Mouse (Mus musculus): ENCODE measurements around the gene Tmem128. TPM values are rescaled to one million over a fixed set of nuclear protein-coding genes. Genes with fewer than 3 reads are reported as not detected.

Gene Tmem128
- 30.0 and 40.2 TPM in 2 replicates for polyA plus RNA-seq (2012; rRNA removed)

DNA sequence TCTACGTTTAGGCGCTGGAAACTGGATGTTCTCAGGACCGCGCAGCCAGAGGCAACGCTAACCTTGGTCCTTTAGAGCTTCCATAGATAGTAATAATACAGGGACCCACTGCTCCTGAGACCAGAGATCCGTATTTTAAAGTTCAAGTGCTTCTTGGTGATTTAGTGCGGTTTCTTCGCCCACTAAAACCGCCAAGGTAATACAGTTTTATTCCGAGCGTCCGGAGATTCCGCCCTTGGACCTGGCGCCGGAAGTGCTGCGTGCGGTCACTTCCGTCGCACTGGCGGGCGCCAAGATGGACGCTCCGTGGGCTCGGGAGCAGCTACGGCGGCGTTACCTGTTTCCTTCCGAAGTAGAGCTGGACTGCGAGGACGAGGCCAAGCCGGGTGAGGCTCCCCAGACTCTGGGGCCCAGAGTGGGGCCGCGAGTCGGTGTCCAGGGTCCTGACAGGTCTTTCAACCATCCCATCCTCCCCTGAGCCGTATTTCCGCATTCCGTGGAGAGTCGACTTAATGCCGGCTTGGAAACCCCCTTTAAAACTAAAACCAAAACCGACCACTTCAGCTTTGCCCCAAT, at the start of gene Tmem128:
TSS of gene Tmem128 (plus strand) at position 79 of the 576 bp plus-strand sequence.
- DNase-seq (ENCODE audit: low read depth): peak; percentile 14

DNA sequence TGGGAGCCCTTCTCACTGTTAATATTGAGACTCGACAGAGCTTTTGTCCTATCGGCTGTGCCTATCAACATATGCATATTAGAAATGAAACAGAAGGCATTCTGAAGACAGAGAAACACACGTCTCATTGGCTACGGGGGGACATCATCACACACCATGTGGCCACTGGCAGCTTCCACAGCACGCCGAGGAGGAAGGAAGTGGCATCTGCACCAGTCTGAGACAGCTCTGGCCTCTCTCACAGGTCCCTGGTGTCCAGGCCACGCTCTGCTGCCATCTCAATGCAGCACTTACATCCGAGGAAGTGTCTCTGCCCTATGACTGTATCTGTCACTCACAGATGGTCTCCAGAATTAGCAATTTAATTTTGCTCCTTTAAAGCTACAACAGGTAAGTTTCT, 48.3 kb upstream of the Tmem128 start:
- DNase-seq (ENCODE audit: low read depth): no peak

DNA sequence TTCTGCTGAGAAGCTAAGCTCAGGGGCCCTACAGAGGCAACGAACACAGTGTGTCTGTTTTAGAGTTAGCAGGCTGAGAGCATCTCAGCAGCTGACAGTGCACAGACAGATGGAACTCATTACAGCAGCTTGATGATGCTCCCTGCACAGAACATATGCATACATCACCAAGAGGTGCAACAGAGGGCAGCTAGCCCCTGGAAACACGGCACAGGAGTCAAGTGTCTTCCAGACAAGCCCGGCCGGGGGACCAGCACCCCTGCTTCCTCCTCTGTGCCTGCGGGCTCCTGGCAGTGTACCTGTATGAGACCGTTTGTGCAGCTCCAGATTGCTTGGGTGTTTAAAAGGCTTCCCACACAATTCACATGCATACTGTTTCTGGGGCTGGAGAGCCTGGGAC, 47.0 kb upstream of the Tmem128 start:
- no peak for DNase-seq (ENCODE audit: low read depth)

DNA sequence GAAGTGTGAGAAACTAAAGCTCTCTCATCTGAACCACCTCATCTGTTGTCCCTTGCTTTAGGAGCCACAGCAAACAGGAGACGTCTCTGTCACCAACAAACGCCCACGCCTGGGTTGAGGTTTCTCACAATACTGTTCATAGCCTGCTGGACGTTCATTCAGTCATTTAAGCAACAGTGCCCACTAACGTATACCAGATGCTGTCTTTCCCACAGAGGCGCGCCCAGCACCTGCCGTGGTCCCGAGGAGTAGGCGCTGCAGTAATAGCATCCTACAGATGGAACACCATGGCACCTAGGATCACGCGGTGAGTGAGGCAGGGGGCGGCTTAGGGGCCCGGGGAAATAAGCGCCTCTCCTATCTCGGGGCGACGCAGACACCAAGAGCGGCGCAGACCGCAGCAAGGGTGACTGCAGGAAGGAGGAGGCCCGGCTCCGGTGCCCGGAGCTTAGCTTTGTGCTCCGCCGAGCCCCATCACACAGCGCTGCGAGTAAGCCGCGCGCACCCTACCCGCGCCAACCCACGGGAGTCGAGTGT, 40.1 kb upstream of the Tmem128 start:
- no peak for DNase-seq (ENCODE audit: low read depth)

DNA sequence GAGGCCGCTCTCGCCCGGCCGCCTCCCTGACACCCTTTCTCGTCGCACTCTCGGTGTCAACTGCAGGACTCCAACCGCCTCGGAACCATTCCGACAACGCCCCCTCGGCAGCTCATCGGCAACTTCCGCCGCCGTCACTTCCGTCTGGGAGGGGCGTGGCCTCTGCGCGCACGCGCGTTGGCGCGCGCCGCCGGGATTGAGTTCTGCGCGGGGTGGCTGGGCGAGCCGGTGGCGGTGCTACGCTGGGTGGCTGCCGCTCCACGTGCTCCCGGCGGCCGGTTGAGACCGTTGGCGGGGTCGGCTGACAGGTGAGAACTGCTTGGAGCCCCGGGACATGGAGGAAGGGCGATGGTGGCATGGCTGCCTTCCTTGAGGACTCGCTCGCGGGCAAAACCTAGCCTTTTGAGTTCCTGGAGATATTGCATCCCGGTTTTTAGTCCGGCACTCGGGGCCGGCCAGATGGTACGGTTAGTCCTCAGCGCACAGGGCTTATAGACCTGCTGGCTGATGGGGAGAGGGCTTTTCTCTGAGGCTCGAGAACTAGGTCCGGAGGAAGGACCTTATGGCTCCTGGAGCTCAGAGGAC, 39.6 kb upstream of the Tmem128 start, which contains the start of the genes Zbtb49 and Lyar:
TSS of gene Zbtb49 (minus strand) at position 130 of the 585 bp plus-strand sequence.
TSS of gene Lyar (plus strand) at position 143 of the 585 bp plus-strand sequence.
- no peak for DNase-seq (ENCODE audit: low read depth)

DNA sequence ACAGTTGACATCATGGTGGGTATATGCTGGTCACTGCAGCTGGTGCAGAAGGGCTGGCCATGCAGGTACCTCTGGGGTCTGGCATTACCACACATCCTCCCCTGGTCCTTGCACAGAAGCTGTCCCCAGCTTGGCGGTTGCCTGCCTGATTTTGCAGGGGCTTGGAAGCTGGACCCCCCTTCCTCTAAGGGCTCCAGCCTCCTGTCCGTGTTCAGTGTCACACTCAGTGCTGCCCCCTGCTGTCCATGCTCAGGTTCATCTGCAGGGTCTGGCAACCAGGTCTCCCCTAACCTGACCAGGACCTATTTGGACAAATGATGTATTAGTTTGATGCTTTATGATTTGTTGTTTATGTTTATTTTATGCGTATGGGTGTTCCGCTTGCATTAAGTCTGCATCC, 24.6 kb upstream of the Tmem128 start:
- DNase-seq (ENCODE audit: low read depth): no peak

DNA sequence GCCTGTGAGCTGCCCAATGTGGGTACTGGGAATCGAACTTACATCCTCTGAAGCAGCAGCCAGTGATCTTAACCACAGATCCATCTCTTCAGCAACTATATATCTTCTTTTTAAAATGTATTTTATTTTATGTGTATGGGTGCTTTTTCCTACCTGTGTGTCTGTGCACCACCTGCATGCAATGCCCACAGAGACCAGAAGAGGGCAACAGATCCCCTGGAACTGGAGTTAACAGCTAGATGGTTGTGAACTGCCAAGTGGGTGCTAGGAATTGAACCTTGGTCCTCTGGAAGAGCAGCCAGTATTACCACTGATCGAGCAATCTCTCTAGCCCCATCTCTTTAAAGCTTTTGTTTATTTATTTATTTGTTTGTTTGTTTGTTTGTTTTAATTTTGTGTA, 23.4 kb upstream of the Tmem128 start:
- no peak for DNase-seq (ENCODE audit: low read depth)

DNA sequence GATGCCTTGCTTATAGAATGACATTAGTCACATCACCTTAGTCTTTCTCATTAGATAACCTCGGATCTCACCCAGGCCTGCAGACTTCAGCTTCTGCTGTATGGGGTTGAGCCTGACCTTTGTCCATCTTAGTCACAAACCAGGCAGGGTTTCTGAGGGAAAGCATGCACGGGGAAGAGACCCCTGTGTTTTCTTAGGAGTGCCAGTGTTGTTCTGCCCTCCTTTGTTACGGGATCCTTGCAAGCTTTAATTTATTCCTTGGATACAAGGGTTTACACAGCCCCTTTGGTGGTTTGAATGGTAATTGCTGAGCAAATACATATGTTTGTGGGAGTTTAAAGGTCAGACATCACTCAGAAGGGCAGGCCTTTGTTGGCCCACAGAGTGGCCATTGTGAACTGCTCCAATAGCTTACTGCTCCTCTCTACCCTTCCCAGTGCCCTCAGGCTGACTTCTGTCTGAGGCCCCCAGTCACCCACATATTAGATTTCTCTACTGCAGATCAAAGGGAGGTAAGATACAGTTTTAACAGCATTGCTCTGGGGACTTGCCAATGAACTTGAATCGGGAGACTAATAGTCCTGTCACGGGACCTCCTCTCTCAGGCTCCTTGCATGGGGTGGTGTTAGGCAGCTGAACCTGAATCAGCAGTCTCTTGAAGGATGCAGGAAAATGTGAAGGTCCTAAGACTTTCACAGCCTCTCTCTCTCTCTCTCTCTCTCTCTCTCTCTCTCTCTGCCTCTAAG, 19.1 kb upstream of the Tmem128 start:
- DNase-seq (ENCODE audit: low read depth): no peak

DNA sequence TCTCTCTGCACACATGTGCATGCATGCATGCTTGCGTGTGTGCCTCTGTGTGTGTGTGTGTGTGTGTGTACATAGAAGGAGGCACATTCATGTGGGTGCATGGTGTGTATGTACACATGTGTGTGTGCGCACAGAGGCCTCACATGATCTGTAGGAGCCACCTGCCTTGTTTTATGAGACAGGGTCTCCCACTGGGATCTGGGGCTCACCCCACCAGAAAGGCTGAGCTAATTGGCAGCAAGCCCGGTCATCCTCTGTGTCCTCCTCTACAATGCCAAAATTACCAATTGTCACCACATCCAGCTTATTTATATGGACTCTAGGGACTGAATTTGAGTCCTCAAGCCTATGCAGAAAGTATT, 18.5 kb upstream of the Tmem128 start:
- DNase-seq (ENCODE audit: low read depth): no peak

DNA sequence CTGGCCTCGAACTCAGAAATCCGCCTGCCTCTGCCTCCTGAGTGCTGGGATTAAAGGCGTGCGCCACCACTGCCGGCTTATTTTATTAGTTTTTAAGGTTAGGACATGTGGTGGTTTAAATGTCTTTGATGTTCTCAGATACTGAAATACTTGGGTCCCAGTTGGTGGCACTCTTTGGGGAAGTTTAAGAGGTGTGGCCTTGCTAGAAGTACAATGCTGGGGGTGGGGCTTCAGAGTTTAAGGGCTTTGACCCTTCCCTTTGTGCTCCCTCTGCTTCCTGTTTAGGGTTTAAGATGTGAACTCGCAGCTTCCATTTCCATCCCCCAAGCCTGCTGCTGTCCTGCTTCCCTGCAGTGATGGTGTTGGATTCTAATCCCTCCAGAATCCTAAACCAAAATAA, 18.0 kb upstream of the Tmem128 start:
- no peak for DNase-seq (ENCODE audit: low read depth)

DNA sequence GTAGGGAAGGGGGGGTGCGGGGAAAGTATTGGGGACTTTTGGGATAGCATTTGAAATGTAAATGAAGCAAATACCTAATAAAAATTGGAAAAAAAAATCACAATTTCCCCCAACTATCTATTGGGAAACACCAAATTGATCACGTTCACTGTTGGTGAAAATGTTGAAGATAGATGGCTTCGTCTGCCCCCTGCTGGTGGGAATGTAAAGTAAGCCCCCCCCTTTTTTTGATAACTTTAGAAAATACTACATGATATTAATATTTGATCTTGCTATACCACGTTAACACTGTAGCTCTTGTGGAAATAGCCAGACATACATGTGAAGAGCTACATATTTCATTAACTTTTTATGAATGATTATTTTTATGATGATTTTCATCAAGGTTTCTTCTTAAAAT, 4.8 kb upstream of the Tmem128 start:
- DNase-seq (ENCODE audit: low read depth): no peak

DNA sequence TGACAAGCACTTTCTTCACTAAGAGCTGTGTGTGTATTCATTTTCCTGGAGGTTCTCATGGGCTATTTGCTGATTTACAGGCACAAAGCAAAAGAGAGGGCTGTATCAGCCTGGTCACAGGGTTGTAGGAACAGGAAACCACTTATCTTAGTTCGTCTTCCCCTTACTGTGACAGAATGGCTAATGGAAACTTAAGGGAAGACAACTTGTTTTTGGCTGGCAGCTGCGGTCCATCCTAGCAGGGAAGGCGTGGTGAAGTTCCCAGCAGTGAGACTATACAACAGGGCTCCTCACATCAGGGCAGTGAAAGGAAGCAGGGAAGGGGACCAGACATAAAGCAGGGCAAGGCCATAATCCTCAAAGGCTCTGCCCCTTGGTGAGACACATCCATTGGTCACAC, 4.3 kb upstream of the Tmem128 start:
- DNase-seq (ENCODE audit: low read depth): no peak

DNA sequence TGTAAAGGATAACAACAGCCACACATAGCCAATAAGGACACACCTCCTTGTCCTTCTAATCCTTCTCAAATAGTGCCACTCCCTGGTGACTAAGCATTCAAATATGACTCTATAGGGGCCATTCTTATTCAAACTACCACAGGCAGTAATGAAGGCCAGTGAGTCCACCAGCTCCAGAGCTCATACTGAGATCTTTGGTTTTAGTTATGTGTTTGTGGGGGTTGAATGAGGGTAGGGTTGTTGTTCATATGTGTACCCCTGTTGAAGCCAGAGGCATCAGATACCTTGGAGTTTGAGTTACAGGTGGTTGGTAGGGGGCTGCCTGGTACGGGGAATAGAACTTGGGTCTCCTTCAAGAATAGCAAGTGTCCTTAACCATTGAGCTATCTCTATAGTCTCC, 3.4 kb upstream of the Tmem128 start:
- DNase-seq (ENCODE audit: low read depth): no peak

DNA sequence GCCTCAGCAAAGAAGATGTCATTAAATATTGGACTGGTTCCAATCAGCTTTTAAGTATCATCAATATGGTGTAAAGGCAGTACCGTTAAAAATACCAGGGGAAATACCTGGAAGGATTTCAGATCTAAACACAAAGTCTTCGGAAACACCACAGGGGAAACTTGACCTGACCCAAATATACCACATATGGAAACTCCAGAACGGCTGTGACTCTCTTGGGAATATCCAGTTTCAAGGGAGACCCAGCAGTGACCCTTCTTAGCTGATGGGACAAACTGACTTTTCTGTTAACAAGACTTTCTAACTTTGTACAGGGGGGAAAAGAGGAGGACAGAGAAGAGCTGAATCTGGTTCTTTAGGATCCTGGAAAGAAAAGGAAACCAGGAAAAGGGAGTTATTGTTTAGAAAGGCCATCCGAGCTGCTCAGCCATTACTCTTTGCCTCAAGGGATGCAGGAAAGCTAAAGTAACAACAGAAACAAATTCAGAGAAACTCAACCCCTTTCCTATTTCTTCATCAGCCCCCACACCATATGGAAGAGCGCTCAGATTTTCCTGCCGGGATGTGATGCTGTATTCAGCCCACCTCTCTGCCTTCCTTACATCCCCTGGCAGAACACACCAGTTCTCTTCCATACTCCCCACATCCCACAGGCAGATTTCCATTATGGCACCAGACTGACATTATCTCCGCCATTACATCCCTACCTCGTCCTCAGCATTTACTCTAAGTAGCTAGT, 1.8 kb upstream of the Tmem128 start:
- DNase-seq (ENCODE audit: low read depth): no peak

DNA sequence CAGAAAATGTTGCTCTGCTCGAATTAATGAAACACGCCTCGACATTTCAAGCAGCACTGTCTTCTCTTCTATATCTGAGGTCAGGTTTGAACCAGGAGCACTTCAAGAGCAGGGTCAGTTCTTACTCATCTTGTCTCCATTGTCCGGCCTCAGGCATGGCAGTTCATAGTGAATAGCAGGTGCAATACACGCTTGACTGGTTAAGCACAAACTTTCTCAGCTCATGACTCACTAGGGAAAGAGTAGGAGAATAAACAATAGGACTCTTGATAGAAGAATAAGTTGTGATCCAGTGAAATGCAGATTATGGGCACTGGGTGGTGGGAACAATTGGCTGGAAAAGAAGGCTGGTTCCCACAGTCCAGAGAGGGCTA, 1.2 kb upstream of the Tmem128 start:
- DNase-seq (ENCODE audit: low read depth): peak; percentile 3

DNA sequence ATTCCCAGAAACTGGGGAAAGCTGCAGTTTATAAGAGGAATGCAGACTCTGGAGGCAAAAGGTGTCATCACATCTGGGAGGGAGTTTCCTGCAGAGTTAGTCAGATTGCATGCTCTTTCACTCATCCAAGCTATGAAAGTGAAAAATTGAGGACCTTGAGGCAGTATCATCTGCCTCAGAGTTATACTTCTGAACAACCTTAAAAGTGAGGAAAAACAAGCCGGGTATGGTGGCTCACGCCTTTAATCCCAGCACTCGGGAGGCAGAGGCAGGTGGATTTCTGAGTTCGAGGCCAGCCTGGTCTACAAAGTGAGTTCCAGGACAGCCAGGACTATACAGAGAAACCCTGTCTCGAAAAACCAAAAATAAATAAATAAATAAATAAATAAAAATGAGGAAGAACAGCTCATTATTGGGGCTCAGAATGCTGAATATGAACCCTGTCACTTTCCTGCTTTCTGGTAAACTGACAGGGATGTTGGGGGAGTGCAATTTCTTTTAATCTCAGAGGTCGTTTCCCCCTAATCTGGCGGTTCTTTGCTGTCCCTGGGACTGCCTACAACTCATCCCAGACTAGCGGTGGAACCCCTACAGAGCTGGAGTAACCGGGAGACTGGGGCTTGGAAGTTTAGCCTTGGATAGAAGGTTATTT, 404 bp upstream of the Tmem128 start:
- DNase-seq (ENCODE audit: low read depth): no peak

DNA sequence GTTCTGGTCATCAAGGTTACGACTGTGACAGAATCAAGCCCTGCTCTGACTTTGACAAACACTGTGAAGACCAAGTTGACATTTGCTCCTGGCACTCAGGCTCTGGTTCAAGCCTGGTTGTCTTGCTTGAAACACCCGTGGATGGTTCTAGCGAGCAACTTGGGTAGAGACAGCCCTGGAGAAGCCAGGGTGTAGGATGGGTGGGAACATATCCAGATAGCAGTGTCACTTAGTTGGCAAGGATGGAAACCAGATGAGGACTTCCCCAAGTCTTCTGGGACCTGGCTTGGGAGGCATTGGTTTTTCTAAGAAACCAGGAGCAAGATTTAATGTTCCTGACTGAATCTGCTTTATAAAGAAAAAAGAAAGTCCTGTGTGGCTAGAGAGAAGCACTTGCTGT, 11.0 kb downstream of the Tmem128 start:
- no peak for DNase-seq (ENCODE audit: low read depth)

DNA sequence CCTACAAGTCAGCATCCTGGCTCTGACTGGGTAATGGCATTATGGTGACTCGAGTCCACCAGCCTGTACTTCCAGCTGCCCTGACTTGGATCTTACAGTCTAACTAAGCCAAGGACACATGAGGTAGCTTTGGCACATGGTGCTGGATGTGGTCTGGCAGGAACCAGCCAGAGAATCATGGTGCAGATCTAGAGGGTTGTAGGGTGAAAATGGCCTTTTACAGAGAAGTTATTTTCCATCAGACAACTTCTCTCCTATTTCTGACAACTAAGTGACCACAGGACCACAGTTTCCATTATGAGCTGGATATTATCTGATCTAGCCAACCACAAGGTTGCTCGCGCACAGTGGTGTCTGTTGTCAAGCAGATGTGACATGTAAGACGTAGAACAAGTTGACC, 13.8 kb downstream of the Tmem128 start:
- DNase-seq (ENCODE audit: low read depth): no peak

DNA sequence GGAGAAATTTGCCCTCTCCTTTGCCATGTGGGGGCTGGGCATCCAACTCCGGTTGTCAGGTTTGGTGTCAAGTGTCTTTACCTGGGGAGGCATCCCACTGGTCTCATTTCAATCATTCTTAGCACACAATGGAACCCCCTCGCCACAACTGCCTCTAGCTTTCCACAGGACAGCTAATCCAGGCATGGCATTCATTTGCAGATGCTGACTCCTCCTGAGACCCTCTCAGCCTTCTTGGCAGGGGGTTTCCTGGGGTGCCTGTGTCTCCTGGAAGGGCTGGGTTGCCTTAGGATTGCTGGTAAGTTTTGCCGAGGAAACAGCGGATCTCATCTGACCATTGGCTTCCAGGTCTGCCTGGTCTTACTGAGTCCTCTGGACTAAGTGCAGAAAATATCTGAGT, 15.8 kb downstream of the Tmem128 start, which contains the start of gene Otop1:
TSS of gene Otop1 (plus strand) at position 202 of the 400 bp plus-strand sequence.
- DNase-seq (ENCODE audit: low read depth): no peak

DNA sequence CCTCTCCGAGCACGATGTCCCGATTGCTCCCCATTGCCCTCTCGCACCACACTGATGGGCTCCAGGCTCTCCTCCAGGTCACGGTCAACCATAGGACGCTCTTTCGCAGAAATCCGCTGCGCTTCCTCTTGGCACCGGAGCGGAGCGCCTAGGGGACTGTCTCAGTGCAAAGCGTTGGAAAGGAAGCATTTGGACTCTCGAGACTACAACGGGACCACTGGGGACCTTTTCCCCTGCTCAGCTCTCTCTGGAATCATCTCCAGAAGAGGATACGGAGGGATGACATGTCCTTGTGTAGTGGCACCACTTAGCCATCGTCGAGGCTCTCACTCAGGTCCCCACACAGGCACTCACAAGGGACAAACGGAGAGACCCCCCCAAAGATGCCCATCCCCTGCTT, 16.5 kb downstream of the Tmem128 start:
- DNase-seq (ENCODE audit: low read depth): no peak

DNA sequence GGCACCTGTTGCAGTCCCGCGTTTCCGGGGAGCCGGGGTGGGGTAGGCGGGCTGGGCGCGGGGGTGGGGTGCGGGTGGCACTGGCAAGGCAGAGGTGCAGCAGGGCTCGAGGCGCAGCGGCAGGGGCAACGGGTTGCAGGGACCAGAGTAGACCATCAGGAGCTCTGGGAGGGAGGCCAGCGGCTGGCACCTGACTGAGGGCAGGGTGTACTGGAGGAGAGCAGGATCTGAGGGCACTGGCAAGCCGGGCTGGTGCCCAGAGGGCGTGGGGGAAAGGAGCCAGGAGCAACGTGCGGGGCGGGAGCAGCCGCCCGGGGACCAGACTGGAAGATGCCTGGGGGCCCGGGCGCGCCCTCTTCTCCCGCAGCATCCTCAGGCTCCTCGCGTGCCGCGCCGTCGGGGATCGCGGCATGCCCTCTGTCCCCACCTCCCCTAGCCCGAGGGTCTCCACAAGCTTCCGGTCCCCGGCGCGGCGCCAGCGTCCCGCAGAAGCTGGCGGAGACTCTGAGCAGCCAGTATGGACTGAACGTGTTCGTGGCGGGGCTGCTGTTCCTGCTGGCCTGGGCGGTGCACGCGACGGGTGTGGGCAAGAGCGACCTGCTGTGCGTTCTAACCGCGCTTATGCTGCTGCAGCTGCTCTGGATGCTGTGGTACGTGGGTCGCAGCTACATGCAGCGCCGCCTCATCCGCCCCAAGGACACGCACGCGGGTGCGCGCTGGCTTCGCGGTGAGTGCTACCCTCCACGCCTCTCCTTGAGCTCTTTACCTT, 17.3 kb downstream of the Tmem128 start:
- DNase-seq (ENCODE audit: low read depth): no peak

Data from gonadal fat pad, adult 2 months (tissue).